Mouse (Mus musculus) R1 (cell line): ENCODE results near the gene Rfx7.
A peak's percentile ranks its signal among the peaks of the same experiment; 100 is the strongest.

Experiments
- DNase-seq: peaks from one replicate; pipeline ENCODE4 v3.0.0-alpha.2; 2018; ENCODE audit warnings: low read depth, low spot score

Rfx7 gene

GRCm38 (mm10) chr9:72543590-72543989, 11.6 kb downstream of the Rfx7 start:
- DNase-seq, result peak; percentile 20

- no peak for DNase-seq
These were observed 26.7 kb downstream of the Rfx7 start for GRCm38 (mm10) chr9:72558780-72559179.

- no peak for DNase-seq
These were observed 28.3 kb downstream of the Rfx7 start for GRCm38 (mm10) chr9:72560316-72560715.

DNA sequence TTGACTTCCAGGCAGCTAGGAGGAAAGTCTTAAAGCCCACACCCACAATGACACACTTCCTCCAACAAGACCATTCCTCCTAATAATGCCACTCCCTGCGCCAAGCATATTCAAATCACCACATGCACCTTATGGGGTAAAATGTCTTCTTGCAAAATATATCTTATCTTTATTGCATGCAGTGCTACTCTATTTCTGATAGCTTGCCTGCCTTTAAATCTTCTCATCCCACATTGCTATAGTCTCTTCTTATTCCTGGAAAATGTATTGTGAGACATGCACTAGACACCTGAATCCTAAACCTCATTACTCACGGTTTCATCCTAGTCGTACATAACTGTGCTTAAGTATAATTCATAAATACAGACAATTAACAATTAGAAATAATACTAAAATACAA, 31.2 kb downstream of the Rfx7 start:
- no peak for DNase-seq

GRCm38 (mm10) chr9:72567116-72567515, 35.1 kb downstream of the Rfx7 start:
- peak; percentile 50 for DNase-seq

DNA sequence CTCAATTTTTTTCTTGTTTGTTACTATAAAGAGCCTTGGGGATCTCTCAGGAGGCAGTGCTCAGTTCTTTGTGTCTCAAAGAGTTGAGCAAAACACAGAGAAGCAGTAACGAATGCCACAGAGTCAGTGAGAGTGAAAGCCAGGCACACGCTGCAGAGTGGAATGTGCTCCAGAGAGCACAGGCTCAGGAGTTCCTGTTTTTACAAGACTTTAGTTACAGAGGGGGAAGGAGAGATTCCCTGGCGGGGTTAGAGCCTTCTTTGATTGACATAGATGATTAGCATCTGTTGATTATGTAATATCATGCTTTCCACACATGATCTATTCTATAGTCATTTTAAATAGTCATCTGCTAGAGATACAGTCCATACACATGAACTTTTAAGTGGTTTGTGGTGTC, 48.2 kb downstream of the Rfx7 start:
- DNase-seq, result no peak

GRCm38 (mm10) chr9:72590861-72591260, 58.8 kb downstream of the Rfx7 start:
- no peak for DNase-seq

GRCm38 (mm10) chr9:72592016-72592415, 60.0 kb downstream of the Rfx7 start:
- DNase-seq, result no peak

DNA sequence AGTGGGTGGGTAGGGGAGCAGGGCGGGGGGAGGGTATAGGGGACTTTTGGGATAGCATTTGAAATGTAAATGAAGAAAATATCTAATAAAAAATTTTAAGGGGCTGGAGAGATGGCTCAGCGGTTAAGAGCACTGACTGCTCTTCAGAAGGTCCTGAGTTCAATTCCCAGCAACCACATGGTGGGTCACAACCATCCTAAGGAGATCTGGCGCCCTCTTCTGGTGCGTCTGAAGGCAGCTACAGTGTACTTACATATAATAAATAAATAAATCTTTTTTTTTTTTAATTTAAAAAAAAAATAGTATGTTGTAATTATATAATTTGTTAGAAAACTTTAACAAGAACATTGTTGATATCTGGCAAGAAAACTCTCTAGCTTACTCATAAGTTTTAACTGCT, 62.6 kb downstream of the Rfx7 start:
- DNase-seq, result peak; percentile 64

GRCm38 (mm10) chr9:72600142-72600541, 68.1 kb downstream of the Rfx7 start:
- no peak for DNase-seq

DNA sequence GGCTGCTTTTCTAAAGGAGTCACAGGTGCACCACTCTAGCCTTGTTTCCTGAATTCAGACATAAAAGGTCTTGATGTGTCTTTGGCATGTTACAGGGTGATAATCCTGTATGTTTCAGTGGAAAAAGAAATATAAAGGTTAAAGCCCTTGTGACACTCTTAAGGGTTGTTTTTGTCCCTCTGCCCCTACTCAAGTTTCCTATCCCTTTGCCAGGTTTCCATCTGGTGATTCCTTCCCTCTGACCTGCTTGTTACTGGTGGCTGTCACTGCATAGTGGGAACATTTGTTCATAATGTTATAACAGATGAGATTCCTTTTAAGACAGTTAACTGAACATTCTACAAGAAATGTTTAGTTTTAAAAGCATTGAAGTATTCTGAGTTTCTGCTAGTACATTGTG, 77.7 kb downstream of the Rfx7 start:
- DNase-seq, result no peak

GRCm38 (mm10) chr9:72613884-72614283, 81.8 kb downstream of the Rfx7 start:
- DNase-seq, result no peak

DNA sequence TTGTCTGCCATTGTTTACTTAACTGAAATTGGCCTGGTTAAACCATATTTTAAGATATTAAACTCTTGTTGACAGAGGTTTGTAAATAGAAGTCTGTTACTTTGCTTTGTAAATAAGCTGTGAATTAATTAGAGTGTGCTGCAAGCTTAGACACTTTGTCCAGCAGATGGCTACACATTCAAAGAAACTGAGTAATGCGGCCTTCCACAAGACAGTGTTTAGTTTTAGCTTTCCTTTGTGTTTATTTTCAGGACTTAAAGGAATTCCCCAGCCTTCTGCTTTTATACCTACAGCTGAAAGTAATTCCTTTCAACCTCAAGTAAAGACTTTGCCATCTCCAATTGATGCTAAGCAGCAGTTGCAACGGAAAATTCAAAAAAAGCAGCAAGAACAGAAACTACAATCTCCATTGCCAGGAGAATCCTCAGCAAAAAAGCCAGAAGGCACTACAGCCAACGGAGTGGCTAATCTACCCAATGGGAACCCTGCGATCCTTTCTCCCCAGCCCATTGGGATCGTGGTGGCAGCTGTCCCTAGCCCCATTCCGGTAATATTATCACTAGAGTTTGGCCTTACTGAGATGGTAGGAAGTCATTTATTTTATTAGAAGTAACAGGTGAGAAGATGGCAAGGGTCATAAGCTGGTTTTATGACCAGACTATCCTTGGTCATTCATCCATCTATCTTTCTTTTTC, 82.9 kb downstream of the Rfx7 start:
- peak; percentile 25 for DNase-seq

DNA sequence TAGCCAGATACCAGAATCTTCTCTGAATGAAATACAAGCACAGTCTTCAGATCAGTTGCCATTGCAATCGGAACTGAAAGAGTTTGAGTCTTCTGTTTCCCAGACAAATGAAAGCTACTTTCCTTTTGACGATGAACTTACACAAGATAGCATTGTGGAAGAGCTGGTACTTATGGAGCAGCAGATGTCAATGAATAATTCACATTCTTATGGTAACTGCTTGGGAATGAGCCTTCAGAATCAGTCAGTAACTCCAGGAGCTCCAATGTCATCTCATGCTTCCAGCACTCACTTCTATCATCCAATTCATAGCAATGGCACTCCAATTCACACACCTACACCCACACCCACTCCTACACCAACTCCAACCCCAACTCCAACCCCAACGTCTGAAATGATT, 86.0 kb downstream of the Rfx7 start:
- DNase-seq, result peak; percentile 20

- no peak for DNase-seq
These were observed 91.6 kb downstream of the Rfx7 start for GRCm38 (mm10) chr9:72623605-72624004.

DNA sequence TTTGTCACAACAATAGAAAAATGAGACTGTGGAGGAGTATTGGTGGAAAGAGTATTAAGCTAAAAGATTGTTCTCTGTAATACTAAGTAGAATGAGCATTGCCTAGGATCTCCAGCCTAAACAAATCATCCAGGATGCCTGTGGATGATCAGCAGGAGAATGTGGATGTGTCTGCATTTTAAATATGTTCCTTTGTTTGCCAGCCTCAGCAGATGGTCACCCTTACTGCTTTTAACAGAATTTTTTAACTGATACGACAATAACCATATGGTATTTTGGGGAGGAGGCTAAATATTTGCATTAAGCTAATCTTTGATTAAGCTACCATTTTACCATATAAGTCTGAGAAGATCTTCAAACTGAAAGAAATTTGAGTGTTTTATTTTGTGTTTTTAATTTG, 95.6 kb downstream of the Rfx7 start:
- no peak for DNase-seq

DNA sequence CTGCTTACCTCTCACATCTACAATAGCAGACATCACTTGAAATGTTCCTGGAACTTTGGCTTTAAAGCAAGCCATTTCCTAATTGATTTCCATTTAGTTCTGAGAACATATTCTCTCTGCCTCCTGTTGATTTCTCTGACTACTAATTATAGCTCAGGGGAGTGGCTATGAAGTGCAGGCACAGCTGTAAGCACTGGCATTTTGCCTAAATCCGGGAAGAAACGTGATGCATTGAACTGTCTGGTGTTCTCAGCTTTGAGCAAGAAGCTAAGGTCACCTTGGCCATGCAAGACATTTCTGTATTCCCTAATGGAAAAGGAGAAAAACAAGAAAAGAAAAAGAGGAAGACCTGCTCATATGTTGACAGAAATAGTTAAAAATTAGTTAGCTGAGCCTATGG, 96.6 kb downstream of the Rfx7 start:
- no peak for DNase-seq

DNA sequence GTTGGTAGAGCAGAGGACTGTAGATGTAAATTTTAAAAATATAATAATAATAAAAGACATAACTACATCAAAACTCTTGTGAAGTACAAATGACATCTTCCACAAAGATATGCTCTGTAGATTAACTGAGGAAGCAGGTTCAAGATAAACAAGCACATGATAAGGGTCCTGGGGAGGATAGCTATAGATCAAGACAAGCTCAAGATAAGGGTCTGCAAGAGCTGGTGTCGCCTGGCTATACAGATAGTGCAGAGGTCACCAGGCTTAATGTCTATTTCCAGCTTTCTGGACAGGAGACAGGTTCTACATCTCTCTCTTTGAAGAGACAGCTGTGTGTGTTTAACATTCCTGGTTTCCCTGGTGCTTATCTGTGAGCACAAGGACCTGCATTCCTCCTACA, 100.2 kb downstream of the Rfx7 start:
- DNase-seq, result no peak

DNA sequence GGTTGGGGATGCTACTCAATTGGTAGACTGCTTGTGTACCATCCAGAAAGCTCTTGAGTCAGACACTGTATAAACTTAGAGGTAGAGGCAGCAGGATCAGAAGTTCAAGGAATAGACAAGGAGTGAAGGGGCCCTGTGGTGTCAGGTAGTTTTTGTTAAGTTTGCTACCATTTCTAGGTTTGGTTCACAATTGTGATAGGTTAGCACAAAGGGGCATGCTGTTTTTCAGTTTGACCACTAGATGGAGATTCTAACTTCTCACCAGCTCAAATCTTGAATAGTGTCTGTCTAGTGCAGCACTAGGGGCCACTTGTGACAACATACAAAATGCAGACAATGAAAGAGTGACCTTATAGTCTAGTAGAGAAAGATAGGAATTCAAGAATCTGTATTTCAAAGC, 103.1 kb downstream of the Rfx7 start:
- DNase-seq, result peak; percentile 69

DNA sequence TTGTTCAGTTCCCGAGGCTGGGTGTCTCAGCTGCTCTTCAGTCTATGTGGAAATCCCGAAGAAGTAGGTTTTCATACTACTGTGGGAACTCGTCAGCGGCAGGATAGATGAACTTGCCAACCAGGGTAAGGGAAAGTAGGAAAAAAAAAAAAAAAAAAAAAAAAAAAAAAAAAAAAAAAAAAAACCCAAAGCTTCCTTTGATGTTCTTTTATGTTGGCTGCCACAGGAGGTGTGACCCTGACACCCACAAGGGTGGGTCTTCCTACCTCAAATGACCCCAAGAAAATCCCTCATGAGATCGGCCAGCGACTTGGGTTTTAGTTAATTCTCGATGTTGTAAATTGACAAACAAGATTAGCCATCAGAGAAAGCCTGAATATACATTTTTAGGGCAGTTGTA, 104.5 kb downstream of the Rfx7 start:
- DNase-seq, result no peak

GRCm38 (mm10) chr9:72637243-72637642, 105.2 kb downstream of the Rfx7 start:
- DNase-seq, result peak; percentile 62

DNA sequence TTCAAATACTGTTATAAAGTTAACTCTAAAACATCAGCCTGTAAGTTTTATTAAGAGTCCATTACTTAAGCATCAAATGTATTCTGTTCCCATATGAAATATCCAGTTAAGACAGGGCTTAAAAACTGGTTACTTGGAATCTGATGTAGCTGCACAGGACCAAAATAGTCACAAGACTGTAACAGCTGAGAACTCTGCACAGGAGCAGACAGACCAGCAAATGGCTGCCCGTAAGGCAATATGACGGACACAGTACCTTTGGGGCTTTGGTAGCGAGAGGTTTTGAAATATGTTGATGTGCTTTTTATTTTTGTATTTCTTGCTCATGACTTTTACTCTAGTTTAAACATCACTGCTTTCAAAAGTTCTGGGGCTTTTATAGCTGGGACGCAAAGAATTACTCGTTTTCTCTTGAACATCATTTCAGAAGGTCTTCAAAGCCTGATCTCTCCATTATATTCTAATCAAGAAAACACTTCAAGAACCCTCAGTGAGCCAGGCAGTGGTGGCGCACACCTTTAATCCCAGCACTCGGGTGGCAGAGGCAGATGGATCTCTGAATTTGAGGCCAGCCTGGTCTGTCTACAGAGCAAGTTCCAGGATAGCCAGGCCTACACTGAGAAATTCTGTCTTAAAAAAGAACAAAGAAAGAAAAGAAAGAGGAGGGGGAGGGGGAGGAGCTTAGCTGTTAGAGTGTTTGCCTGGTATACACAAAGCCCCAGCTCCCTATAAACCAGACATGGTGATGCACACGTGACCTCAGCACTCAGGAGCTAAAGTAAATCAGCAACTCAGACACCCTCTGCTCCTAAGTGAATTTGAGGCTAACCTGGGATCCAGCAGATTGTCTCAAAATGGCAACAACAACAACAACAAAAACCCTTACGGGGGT, 107.2 kb downstream of the Rfx7 start:
- DNase-seq, result peak; percentile 96
